Mouse (Mus musculus): ENCODE results near the gene Adamts6. TPM values are rescaled to one million over a fixed set of nuclear protein-coding genes. Genes with fewer than 3 reads are reported as not detected.

Adamts6 gene
- polyA plus RNA-seq, 1 experiment from 2014 or later: 3.7 TPM

GRCm38 (mm10) chr13:104352590-104352989 lies 65.0 kb downstream of the Adamts6 start:
- Histone ChIP-seq H3K27me3 (replicated peaks) (no peaks in the 10 kb centered on the region), H3K36me3 (peaks cover 23% of the 10 kb centered on the region), H3K4me3 (no peak overlapping the region), H3K4me2 (no peak overlapping the region), H3K9me3 (no peaks in the 10 kb centered on the region), H3K9ac (no peak overlapping the region), H3K27ac (replicated peaks) (no peak overlapping the region), H3K4me1 (no peaks in the 10 kb centered on the region)
- no peak for ATAC-seq (ENCODE audit: extremely low read depth, insufficient number of reproducible peaks, low FRiP score, low TSS enrichment)
- 73% methylated on average over 5 of the region's 5 CpGs for WGBS

GRCm38 (mm10) chr13:104393427-104394356 lies 106.1 kb downstream of the Adamts6 start:
- H3K4me3 ChIP-seq: no peak overlapping the region
- no peak for ATAC-seq (ENCODE audit: extremely low read depth, insufficient number of reproducible peaks, low FRiP score, low TSS enrichment)
- no peak overlapping the region for H3K9ac ChIP-seq
- H3K27ac ChIP-seq (replicated peaks): no peak overlapping the region
- H3K9me3 ChIP-seq: no peaks in the 10 kb centered on the region
- 85% methylated on average over 8 of the region's 8 CpGs for WGBS
- peaks cover 30% of the 10 kb centered on the region for H3K36me3 ChIP-seq
- no peak overlapping the region for H3K4me2 ChIP-seq
- H3K27me3 ChIP-seq (replicated peaks): no peaks in the 10 kb centered on the region
- H3K4me1 ChIP-seq: no peaks in the 10 kb centered on the region

- no peaks in the 10 kb centered on the region for H3K9me3 ChIP-seq
- H3K27ac ChIP-seq (replicated peaks): no peak overlapping the region
- H3K27me3 ChIP-seq (replicated peaks): no peaks in the 10 kb centered on the region
- no peak for ATAC-seq (ENCODE audit: extremely low read depth, insufficient number of reproducible peaks, low FRiP score, low TSS enrichment)
- 53% methylated on average over 8 of the region's 8 CpGs for WGBS
- H3K4me1 ChIP-seq: no peaks in the 10 kb centered on the region
- no peak overlapping the region for H3K4me2 ChIP-seq
- no peak overlapping the region for H3K4me3 ChIP-seq
- no peak overlapping the region for H3K9ac ChIP-seq
- peaks cover 31% of the 10 kb centered on the region for H3K36me3 ChIP-seq
Observed at GRCm38 (mm10) chr13:104397814-104398213, 110.2 kb downstream of the Adamts6 start.

- Histone ChIP-seq H3K27ac (replicated peaks) (no peak overlapping the region), H3K4me2 (no peak overlapping the region), H3K4me1 (no peaks in the 10 kb centered on the region), H3K9ac (no peak overlapping the region), H3K9me3 (no peaks in the 10 kb centered on the region), H3K36me3 (peaks cover 36% of the 10 kb centered on the region), H3K4me3 (no peak overlapping the region), H3K27me3 (replicated peaks) (no peaks in the 10 kb centered on the region)
- WGBS: 81% methylated on average over 2 of the region's 2 CpGs
- ATAC-seq (ENCODE audit: extremely low read depth, insufficient number of reproducible peaks, low FRiP score, low TSS enrichment): no peak
Observed at GRCm38 (mm10) chr13:104432734-104433133, 145.1 kb downstream of the Adamts6 start.

GRCm38 (mm10) chr13:104442559-104442958 lies 154.9 kb downstream of the Adamts6 start:
- H3K36me3 ChIP-seq: peaks cover 26% of the 10 kb centered on the region
- no peak overlapping the region for H3K4me3 ChIP-seq
- no peak overlapping the region for H3K27ac ChIP-seq (replicated peaks)
- no peaks in the 10 kb centered on the region for H3K9me3 ChIP-seq
- WGBS: 75% methylated on average over 7 of the region's 7 CpGs
- H3K4me2 ChIP-seq: no peak overlapping the region
- ATAC-seq (ENCODE audit: extremely low read depth, insufficient number of reproducible peaks, low FRiP score, low TSS enrichment): no peak
- no peaks in the 10 kb centered on the region for H3K27me3 ChIP-seq (replicated peaks)
- H3K9ac ChIP-seq: no peak overlapping the region
- H3K4me1 ChIP-seq: no peaks in the 10 kb centered on the region

GRCm38 (mm10) chr13:104445437-104445836 lies 157.8 kb downstream of the Adamts6 start:
- WGBS: 57% methylated on average over 1 of the region's 1 CpGs
- Histone ChIP-seq H3K27ac (replicated peaks) (no peak overlapping the region), H3K4me2 (no peak overlapping the region), H3K4me3 (no peak overlapping the region), H3K9me3 (no peaks in the 10 kb centered on the region), H3K4me1 (no peaks in the 10 kb centered on the region), H3K9ac (no peak overlapping the region), H3K36me3 (peaks cover 30% of the 10 kb centered on the region), H3K27me3 (replicated peaks) (no peaks in the 10 kb centered on the region)
- no peak for ATAC-seq (ENCODE audit: extremely low read depth, insufficient number of reproducible peaks, low FRiP score, low TSS enrichment)

- Histone ChIP-seq H3K27me3 (replicated peaks) (no peaks in the 10 kb centered on the region), H3K4me3 (no peak overlapping the region), H3K9me3 (no peaks in the 10 kb centered on the region), H3K36me3 (peaks cover 34% of the 10 kb centered on the region), H3K9ac (no peak overlapping the region), H3K4me2 (no peak overlapping the region), H3K4me1 (no peaks in the 10 kb centered on the region), H3K27ac (replicated peaks) (no peak overlapping the region)
- ATAC-seq (ENCODE audit: extremely low read depth, insufficient number of reproducible peaks, low FRiP score, low TSS enrichment): no peak
- WGBS: 80% methylated on average over 1 of the region's 1 CpGs
Observed at GRCm38 (mm10) chr13:104446974-104447373, 159.3 kb downstream of the Adamts6 start.

GRCm38 (mm10) chr13:104447470-104447869 lies 159.8 kb downstream of the Adamts6 start:
- no peak overlapping the region for H3K9ac ChIP-seq
- no peaks in the 10 kb centered on the region for H3K9me3 ChIP-seq
- no peak overlapping the region for H3K27ac ChIP-seq (replicated peaks)
- no peaks in the 10 kb centered on the region for H3K4me1 ChIP-seq
- ATAC-seq (ENCODE audit: extremely low read depth, insufficient number of reproducible peaks, low FRiP score, low TSS enrichment): no peak
- H3K4me2 ChIP-seq: no peak overlapping the region
- no peak overlapping the region for H3K4me3 ChIP-seq
- H3K36me3 ChIP-seq: peaks cover 39% of the 10 kb centered on the region
- no peaks in the 10 kb centered on the region for H3K27me3 ChIP-seq (replicated peaks)

GRCm38 (mm10) chr13:104448349-104448748 lies 160.7 kb downstream of the Adamts6 start:
- Histone ChIP-seq H3K27ac (replicated peaks) (no peak overlapping the region), H3K27me3 (replicated peaks) (no peaks in the 10 kb centered on the region), H3K9ac (no peak overlapping the region), H3K36me3 (peaks cover 43% of the 10 kb centered on the region), H3K9me3 (no peaks in the 10 kb centered on the region), H3K4me1 (0 out of 2 replicates have a peak, but pooled peaks cover 4% of the 10 kb centered on the region), H3K4me3 (no peak overlapping the region), H3K4me2 (no peak overlapping the region)
- 82% methylated on average over 1 of the region's 1 CpGs for WGBS
- no peak for ATAC-seq (ENCODE audit: extremely low read depth, insufficient number of reproducible peaks, low FRiP score, low TSS enrichment)

- ATAC-seq (ENCODE audit: extremely low read depth, insufficient number of reproducible peaks, low FRiP score, low TSS enrichment): no peak
- 95% methylated on average over 1 of the region's 1 CpGs for whole genome bisulfite sequencing
Observed at GRCm38 (mm10) chr13:104453271-104453974, 165.8 kb downstream of the Adamts6 start.

GRCm38 (mm10) chr13:104460287-104460686 lies 172.7 kb downstream of the Adamts6 start:
- 71% methylated on average over 1 of the region's 1 CpGs for WGBS
- Histone ChIP-seq H3K4me2 (no peak overlapping the region), H3K27ac (replicated peaks) (no peak overlapping the region), H3K4me3 (no peak overlapping the region), H3K27me3 (replicated peaks) (no peaks in the 10 kb centered on the region), H3K9ac (no peak overlapping the region), H3K9me3 (no peaks in the 10 kb centered on the region), H3K4me1 (no peaks in the 10 kb centered on the region), H3K36me3 (peaks cover 19% of the 10 kb centered on the region)
- no peak for ATAC-seq (ENCODE audit: extremely low read depth, insufficient number of reproducible peaks, low FRiP score, low TSS enrichment)

More at GRCm38 (mm10) chr13:104453271-104453974, 165.8 kb downstream of the Adamts6 start:
- no peak overlapping the region for H3K27ac ChIP-seq (replicated peaks)
- no peak overlapping the region for H3K4me3 ChIP-seq
- H3K36me3 ChIP-seq: peaks cover 27% of the 10 kb centered on the region
- H3K4me2 ChIP-seq: no peak overlapping the region
- H3K9me3 ChIP-seq: no peaks in the 10 kb centered on the region
- H3K27me3 ChIP-seq (replicated peaks): no peaks in the 10 kb centered on the region
- 0 out of 2 replicates have a peak, but pooled peaks cover 4% of the 10 kb centered on the region for H3K4me1 ChIP-seq
- H3K9ac ChIP-seq: no peak overlapping the region

Measured in heart, embryonic 13.5 days (tissue).